Mouse (Mus musculus): ENCODE results near the gene Upk3bl.

- TF ChIP-seq POLR2A (IDR thresholded peaks at IDR 0.05; ENCODE audit: borderline replicate concordance, extremely low read depth, insufficient read depth, insufficient read length, poor library complexity, severe bottlenecking) (no peak), CTCF (IDR thresholded peaks at IDR 0.05; ENCODE audit: borderline replicate concordance, extremely low read depth, insufficient read depth, insufficient read length) (no peak)
These were observed 9.6 kb downstream of the Upk3bl start for GRCm38 (mm10) chr5:136063920-136064319.
